Mouse (Mus musculus) midbrain, embryonic 12.5 days (tissue): Measurements from ENCODE around the gene Nexn. TPM values are rescaled to one million over a fixed set of nuclear protein-coding genes. Genes with fewer than 3 reads are reported as not detected.
"Not testable (repeated sequence)": the region's sequence is repeated elsewhere in the genome, so short reads cannot be mapped to it uniquely, and the experiment has no call there.

ENCODE experiments used
- ATAC-seq: fragments of 200-750 bp; cut with Nextera tagmentation; 2 replicates; pipeline ENCODE4 v1.8.0; 2017; ENCODE audit warnings: low read depth, moderate TSS enrichment, moderate library complexity; ENCODE audit not compliant: low FRiP score
- H3K27ac ChIP-seq: fragments of 300-500 bp; sonication (generic); replicated peaks from 2 replicates; pipeline ENCODE4 v1.5.1; 2016; ENCODE audit warnings: mild to moderate bottlenecking
- H3K27me3 ChIP-seq: fragments of 300-500 bp; sonication (generic); 2 replicates; pipeline ENCODE4 v1.6.1; 2016; ENCODE audit warnings: mild to moderate bottlenecking
- H3K36me3 ChIP-seq: fragments of 300-500 bp; sonication (generic); 2 replicates; pipeline ENCODE4 v1.6.1; 2016
- H3K4me1 ChIP-seq: fragments of 300-500 bp; sonication (generic); 2 replicates; pipeline ENCODE4 v1.6.1; 2016
- H3K4me2 ChIP-seq: fragments of 300-500 bp; sonication (generic); replicated peaks from 2 replicates; pipeline ENCODE4 v1.6.1; 2016; ENCODE audit warnings: mild to moderate bottlenecking, moderate library complexity
- H3K4me3 ChIP-seq: fragments of 300-500 bp; sonication (generic); 2 replicates; pipeline ENCODE4 v1.5.1; 2016; ENCODE audit warnings: mild to moderate bottlenecking
- H3K9ac ChIP-seq: fragments of 300-500 bp; sonication (generic); replicated peaks from 2 replicates; pipeline ENCODE4 v1.6.1; 2016; ENCODE audit warnings: mild to moderate bottlenecking, moderate library complexity
- H3K9me3 ChIP-seq: fragments of 300-500 bp; sonication (generic); 2 replicates; pipeline ENCODE4 v1.6.1; 2016; ENCODE audit warnings: mild to moderate bottlenecking
- WGBS: fragments of 180-500 bp; shearing (Covaris S2); methylation state at CpG from one replicate; pipeline ENCODE4 v1.1.7; 2016; 5-methylcytosine and 5-hydroxymethylcytosine counted together
- polyA plus RNA-seq: library from polyadenylated mRNA; unstranded; fragments of >200 nt; fragmentation: Nextera tagmentation; extraction: Ambion mirVana; gene quantifications from 2 replicates; pipeline ENCODE4 v1.2.1, GENCODE M21; 2016

Gene Nexn
- 5.4 and 7.0 TPM in 2 replicates for polyA plus RNA-seq

- H3K4me1 ChIP-seq: peaks cover 23% of the 10 kb centered on the region
- WGBS: 3% methylated on average over 13 of the region's 13 CpGs
- peak; percentile 28; the same call in 1 of the 2 replicates for ATAC-seq
- no peaks in the 10 kb centered on the region for H3K36me3 ChIP-seq
- peak within 1 kb of the TSS; percentile 70 for H3K9ac ChIP-seq
- H3K27me3 ChIP-seq: peaks cover 68% of the 10 kb centered on the region
- peak within 1 kb of the TSS; percentile 99 for H3K4me2 ChIP-seq
- no peaks in the 10 kb centered on the region for H3K9me3 ChIP-seq
- no peak within 1 kb of the TSS for H3K27ac ChIP-seq
- H3K4me3 ChIP-seq: peak within 1 kb of the TSS; percentile 59
These were observed at the start of gene Nexn for GRCm38 (mm10) chr3:152266036-152266421. Nexn (minus strand) TSS chr3:152266350.

- no peaks in the 10 kb centered on the region for H3K4me1 ChIP-seq
- no peak overlapping the region for H3K4me3 ChIP-seq
- H3K36me3 ChIP-seq: peaks cover 13% of the 10 kb centered on the region
- no peaks in the 10 kb centered on the region for H3K9me3 ChIP-seq
- H3K27ac ChIP-seq: no peak overlapping the region
- 16% methylated on average over 7 of the region's 7 CpGs for WGBS
- ATAC-seq: peak; percentile 86
- no peak overlapping the region for H3K4me2 ChIP-seq
- no peak overlapping the region for H3K9ac ChIP-seq
- H3K27me3 ChIP-seq: no peaks in the 10 kb centered on the region
These were observed 49.5 kb upstream of the Nexn start for GRCm38 (mm10) chr3:152315613-152316012.

DNA sequence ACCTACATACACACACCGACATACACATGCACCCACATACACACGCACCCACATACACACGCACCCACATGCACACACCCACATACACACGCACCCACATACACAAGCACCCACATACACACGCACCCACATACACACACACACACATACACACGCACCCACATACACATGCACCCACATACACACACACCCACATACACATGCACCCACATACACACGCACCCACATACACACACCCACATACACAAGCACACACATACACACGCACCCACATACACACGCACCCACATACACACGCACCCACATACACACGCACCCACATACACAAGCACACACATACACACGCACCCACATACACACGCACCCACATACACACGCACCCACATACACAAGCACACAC lies 48.5 kb upstream of the Nexn start:
- ATAC-seq: not testable (repeated sequence)

GRCm38 (mm10) chr3:152309250-152309645 lies 43.1 kb upstream of the Nexn start:
- H3K36me3 ChIP-seq: peaks cover 35% of the 10 kb centered on the region
- H3K4me1 ChIP-seq: no peaks in the 10 kb centered on the region
- WGBS: 94% methylated on average over 9 of the region's 9 CpGs
- H3K4me2 ChIP-seq: no peak overlapping the region
- ATAC-seq: no peak
- H3K27me3 ChIP-seq: no peaks in the 10 kb centered on the region
- H3K9me3 ChIP-seq: no peaks in the 10 kb centered on the region
- H3K27ac ChIP-seq: no peak overlapping the region
- H3K4me3 ChIP-seq: no peak overlapping the region
- H3K9ac ChIP-seq: no peak overlapping the region

More for the DNA sequence above, 48.5 kb upstream of the Nexn start:
- WGBS: 80% methylated on average over 14 of the region's 14 CpGs
- H3K4me2 ChIP-seq, H3K9ac ChIP-seq, H3K9me3 ChIP-seq, H3K4me3 ChIP-seq, H3K27me3 ChIP-seq, H3K4me1 ChIP-seq, H3K27ac ChIP-seq: not testable (repeated sequence)
- peaks cover 10% of the 10 kb centered on the region for H3K36me3 ChIP-seq

DNA sequence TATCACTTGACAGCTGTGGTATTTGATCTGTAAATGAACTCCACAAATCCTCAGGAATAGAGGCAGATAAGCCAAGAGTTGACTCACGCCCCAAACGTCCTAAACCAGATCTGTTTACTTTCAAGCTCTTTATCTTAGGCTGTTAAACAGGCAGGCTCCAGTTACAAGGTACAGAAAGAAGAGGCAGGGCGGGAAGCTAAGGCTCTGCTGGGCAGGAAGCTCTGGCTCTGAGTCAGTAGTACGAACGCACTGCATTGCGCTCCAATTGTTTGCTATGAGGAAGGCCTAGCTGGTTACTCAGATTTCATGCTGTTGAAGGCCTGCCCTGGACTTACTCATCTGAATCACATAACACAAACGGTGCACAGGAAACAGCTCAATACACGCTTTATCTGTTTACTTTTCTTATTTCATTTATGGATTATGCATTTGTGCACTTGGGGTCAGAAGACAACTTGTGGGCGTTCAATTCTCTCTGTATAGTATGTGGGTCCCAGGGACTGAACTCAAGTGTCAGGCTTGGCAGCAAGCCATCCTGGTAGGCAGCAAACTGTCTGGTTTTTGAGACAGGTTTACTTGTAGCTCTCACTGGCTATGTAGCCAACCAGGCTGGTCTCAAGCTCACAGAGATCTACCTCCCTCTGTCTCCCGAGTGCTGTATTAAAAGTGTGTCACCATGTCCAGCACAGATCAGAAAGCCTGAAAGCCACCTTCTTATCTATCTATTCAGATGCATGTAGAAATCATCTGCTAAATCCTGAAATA lies 42.5 kb upstream of the Nexn start:
- Histone ChIP-seq H3K27ac (no peak overlapping the region), H3K4me1 (no peaks in the 10 kb centered on the region), H3K27me3 (no peaks in the 10 kb centered on the region), H3K9me3 (no peaks in the 10 kb centered on the region), H3K4me3 (no peak overlapping the region), H3K9ac (no peak overlapping the region), H3K36me3 (peaks cover 35% of the 10 kb centered on the region), H3K4me2 (no peak overlapping the region)
- no peak for ATAC-seq
- WGBS: 72% methylated on average over 10 of the region's 10 CpGs

DNA sequence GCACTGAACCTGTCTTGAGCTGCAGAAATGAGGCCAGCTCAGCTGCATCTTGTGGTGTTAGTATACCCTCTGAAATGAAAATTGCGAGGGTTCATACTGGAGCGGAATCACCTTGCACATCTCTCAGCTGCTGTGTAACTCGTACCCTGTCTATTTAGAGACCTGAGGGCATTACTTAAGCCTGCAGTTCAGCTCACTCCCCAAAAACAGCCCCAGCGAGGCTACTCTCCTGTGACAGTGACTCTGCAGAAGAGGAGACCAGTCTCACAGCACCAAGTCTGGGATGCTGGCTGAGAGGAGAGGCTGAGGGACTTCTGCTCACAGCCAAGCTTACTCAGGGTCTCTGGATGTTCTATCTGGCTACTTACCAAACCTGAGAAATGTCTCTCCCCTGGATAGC lies 39.8 kb upstream of the Nexn start:
- H3K9ac ChIP-seq: no peak overlapping the region
- WGBS: 91% methylated on average over 4 of the region's 4 CpGs
- peaks cover 42% of the 10 kb centered on the region for H3K36me3 ChIP-seq
- no peaks in the 10 kb centered on the region for H3K9me3 ChIP-seq
- H3K4me1 ChIP-seq: no peaks in the 10 kb centered on the region
- no peak overlapping the region for H3K4me2 ChIP-seq
- no peak for ATAC-seq
- no peak overlapping the region for H3K27ac ChIP-seq
- no peak overlapping the region for H3K4me3 ChIP-seq
- H3K27me3 ChIP-seq: no peaks in the 10 kb centered on the region

- H3K4me2 ChIP-seq: no peak overlapping the region
- ATAC-seq: no peak
- H3K4me1 ChIP-seq: no peaks in the 10 kb centered on the region
- H3K4me3 ChIP-seq: no peak overlapping the region
- H3K27ac ChIP-seq: no peak overlapping the region
- H3K9me3 ChIP-seq: no peaks in the 10 kb centered on the region
- H3K27me3 ChIP-seq: no peaks in the 10 kb centered on the region
- H3K36me3 ChIP-seq: peaks cover 46% of the 10 kb centered on the region
- H3K9ac ChIP-seq: no peak overlapping the region
- WGBS: 93% methylated on average over 8 of the region's 8 CpGs
These were observed 38.9 kb upstream of the Nexn start for GRCm38 (mm10) chr3:152305080-152305479.

DNA sequence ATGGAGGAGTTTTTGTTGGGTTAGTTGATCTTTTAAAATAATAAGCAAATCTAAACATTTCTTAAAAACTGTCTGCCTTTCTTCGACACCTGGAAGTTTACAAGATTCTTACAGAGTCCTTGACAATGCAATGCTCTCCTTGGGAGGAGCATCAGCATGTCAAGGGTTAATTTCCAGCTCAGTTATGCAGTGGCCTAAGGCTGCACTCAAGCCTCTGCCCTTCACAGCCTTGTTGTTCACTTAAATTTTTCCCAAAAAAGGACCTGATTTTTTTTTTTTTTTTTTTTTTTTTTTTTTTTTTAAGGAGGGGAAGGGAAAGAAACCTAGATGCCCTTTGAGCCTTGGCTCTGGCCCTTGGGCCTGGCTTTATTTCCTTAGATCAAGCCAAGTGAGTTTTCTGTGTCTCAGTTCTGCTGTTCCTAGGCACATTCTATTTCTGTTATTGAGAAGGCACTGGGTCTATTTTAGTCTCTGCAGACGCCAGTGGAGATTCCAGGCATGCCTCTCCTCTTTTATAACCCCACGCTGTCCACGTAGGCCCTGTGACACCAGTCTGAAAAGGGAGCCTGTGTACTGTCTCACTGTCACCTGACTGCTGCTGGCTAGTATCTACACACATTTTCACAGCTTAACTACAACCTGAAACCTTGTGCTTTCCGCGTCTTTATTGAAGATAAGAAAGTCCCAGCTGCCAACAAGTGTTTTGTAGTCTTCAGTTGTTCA lies 38.1 kb upstream of the Nexn start:
- H3K4me3 ChIP-seq: no peak overlapping the region
- H3K27ac ChIP-seq: no peak overlapping the region
- peaks cover 50% of the 10 kb centered on the region for H3K36me3 ChIP-seq
- no peak for ATAC-seq
- H3K4me2 ChIP-seq: no peak overlapping the region
- no peaks in the 10 kb centered on the region for H3K9me3 ChIP-seq
- no peak overlapping the region for H3K9ac ChIP-seq
- 74% methylated on average over 6 of the region's 6 CpGs for WGBS
- no peaks in the 10 kb centered on the region for H3K4me1 ChIP-seq
- no peaks in the 10 kb centered on the region for H3K27me3 ChIP-seq

GRCm38 (mm10) chr3:152302991-152303390 lies 36.8 kb upstream of the Nexn start:
- WGBS: 77% methylated on average over 9 of the region's 9 CpGs
- Histone ChIP-seq H3K9me3 (no peaks in the 10 kb centered on the region), H3K4me1 (no peaks in the 10 kb centered on the region)

DNA sequence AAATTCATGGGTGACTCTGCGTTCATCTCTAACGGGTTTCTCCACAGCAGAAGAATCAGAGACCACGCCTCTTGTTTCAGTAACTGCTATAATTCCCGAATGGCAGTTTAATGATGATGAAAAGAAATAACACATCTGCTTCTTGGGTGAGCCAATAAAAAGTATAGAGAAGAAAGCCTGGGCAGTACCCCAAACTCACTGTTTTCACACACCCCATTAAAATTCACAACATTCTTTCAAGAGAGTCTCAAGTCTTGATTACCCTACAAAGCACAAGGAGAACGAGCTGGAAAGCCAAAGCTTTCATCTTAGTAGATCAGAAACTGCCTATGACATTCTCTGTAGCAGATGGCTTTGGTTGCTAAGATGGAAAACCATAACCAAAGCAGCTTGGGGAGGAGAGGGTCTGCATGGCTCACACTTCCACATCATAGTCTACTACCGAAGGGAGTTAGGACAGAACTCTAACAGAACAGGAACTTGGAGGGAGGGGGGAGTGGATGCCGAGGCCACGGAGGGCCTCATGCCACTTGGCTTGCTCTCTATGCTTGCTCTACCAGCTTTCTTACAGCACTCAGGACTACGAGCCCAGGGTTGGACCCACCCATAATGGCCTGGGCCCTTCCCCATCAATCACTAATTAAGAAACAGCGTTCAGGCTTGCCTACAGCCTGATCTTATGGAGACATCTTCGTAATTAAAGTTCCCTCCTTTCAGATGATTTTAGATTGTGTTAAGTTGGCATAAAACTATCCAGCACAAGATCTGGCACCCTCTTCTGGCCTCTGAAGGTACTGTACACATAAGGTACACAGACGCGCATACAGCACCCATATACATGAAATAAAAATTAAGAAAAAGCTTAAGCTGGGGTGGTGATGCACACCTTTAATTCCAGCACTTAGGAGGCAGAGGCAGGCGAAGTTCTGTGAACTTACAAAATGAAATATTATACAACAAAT lies 34.5 kb upstream of the Nexn start:
- H3K27ac ChIP-seq: no peak overlapping the region
- no peaks in the 10 kb centered on the region for H3K27me3 ChIP-seq
- H3K4me1 ChIP-seq: no peaks in the 10 kb centered on the region
- H3K4me3 ChIP-seq: no peak overlapping the region
- H3K36me3 ChIP-seq: peaks cover 48% of the 10 kb centered on the region
- H3K9ac ChIP-seq: no peak overlapping the region
- no peak for ATAC-seq
- H3K9me3 ChIP-seq: no peaks in the 10 kb centered on the region
- H3K4me2 ChIP-seq: no peak overlapping the region
- 91% methylated on average over 14 of the region's 14 CpGs for WGBS

More at GRCm38 (mm10) chr3:152302991-152303390, 36.8 kb upstream of the Nexn start:
- Histone ChIP-seq H3K36me3 (peaks cover 50% of the 10 kb centered on the region), H3K4me3 (no peak overlapping the region), H3K4me2 (no peak overlapping the region), H3K9ac (no peak overlapping the region), H3K27ac (no peak overlapping the region), H3K27me3 (no peaks in the 10 kb centered on the region)
- no peak for ATAC-seq

DNA sequence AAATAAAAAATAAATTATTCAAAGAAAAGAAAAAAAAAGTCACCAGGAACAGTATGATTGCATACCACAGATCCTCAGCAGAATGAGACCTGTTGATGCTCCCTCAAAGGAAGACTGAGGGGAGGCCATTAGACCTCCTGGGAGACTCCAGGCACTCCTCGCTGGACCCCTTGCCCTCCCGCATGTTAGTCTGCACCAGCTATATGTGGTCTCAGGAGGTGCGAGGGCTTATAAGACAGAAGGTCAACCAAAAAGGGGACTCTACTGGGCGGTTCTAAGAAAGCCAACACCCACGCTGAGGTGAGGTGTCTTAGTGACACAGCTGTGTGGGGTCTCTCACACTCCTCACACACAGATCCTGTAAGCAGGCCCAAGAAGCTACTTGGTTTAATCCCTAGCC lies 29.7 kb upstream of the Nexn start:
- 92% methylated on average over 5 of the region's 5 CpGs for WGBS
- no peak for ATAC-seq
- no peaks in the 10 kb centered on the region for H3K27me3 ChIP-seq
- peaks cover 29% of the 10 kb centered on the region for H3K36me3 ChIP-seq
- H3K4me3 ChIP-seq: no peak overlapping the region
- no peaks in the 10 kb centered on the region for H3K4me1 ChIP-seq
- no peak overlapping the region for H3K27ac ChIP-seq
- H3K4me2 ChIP-seq: no peak overlapping the region
- no peak overlapping the region for H3K9ac ChIP-seq
- H3K9me3 ChIP-seq: no peaks in the 10 kb centered on the region
